Mouse (Mus musculus) kidney, adult 2 months (tissue): Measurements from ENCODE around the gene Dner.

Source experiments
- CTCF ChIP-seq: fragments of 200-500 bp; conservative IDR thresholded peaks from 2 replicates; pipeline ENCODE4 v1.5.1; 2011; ENCODE audit warnings: low read depth, mild to moderate bottlenecking, control low read depth, low read length, moderate library complexity, mixed read lengths; ENCODE audit not compliant: insufficient read depth, insufficient read length
- POLR2A ChIP-seq: fragments of 200-500 bp; IDR thresholded peaks from one replicate; pipeline ENCODE4 v1.6.1; 2011; ENCODE audit warnings: low read depth, low read length, control low read depth

DNA sequence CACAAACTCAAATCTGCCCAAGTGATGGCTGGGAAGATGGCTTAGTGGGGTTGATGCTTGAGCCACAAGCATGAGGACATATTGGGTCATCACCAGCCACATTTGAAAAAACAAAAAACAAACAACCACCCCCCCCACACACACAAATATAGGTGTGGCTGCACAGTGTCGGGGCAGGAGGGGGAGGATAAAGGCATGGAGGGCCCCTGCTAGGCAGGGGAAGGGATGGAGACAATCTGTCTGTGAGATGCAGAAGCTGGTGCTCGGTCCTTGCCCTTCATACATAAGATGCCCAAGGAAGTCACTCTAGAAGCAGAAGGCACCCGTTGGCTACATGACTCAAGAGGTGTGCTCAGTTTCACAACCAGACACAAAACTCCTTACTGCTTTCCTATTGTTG is 25.9 kb upstream of the Dner start:
- TF ChIP-seq CTCF (no peak), POLR2A (no peak)
